Mouse (Mus musculus): ENCODE results near the gene Phldb2. TPM values are rescaled to one million over a fixed set of nuclear protein-coding genes. Genes with fewer than 3 reads are reported as not detected.
A peak's percentile ranks its signal among the peaks of the same experiment; 100 is the strongest.

Gene Phldb2
- polyA plus RNA-seq, 1 experiment: 10.6 TPM

GRCm38 (mm10) chr16:45832747-45833108 is 120.7 kb downstream of the Phldb2 start:
- TF ChIP-seq POLR2A (IDR thresholded peaks at IDR 0.05; ENCODE audit: borderline replicate concordance, extremely low read depth, insufficient read depth, insufficient read length, poor library complexity, severe bottlenecking) (no peak), CTCF (IDR thresholded peaks at IDR 0.05; ENCODE audit: borderline replicate concordance, extremely low read depth, insufficient read depth, insufficient read length) (no peak)
- DNase-seq (ENCODE audit: low read depth): no peak

GRCm38 (mm10) chr16:45832061-45832746 is 121.2 kb downstream of the Phldb2 start:
- TF ChIP-seq CTCF (IDR thresholded peaks at IDR 0.05; ENCODE audit: borderline replicate concordance, extremely low read depth, insufficient read depth, insufficient read length): peak; percentile 6; the same call in 1 of the 2 replicates
- no peak for TF ChIP-seq POLR2A (IDR thresholded peaks at IDR 0.05; ENCODE audit: borderline replicate concordance, extremely low read depth, insufficient read depth, insufficient read length, poor library complexity, severe bottlenecking)
- DNase-seq (ENCODE audit: low read depth): no peak

- no peak for DNase-seq (ENCODE audit: low read depth)
- TF ChIP-seq CTCF (IDR thresholded peaks at IDR 0.05; ENCODE audit: borderline replicate concordance, extremely low read depth, insufficient read depth, insufficient read length): no peak
- TF ChIP-seq POLR2A (IDR thresholded peaks at IDR 0.05; ENCODE audit: borderline replicate concordance, extremely low read depth, insufficient read depth, insufficient read length, poor library complexity, severe bottlenecking): no peak
Measured at GRCm38 (mm10) chr16:45831094-45831872, 122.1 kb downstream of the Phldb2 start.

- TF ChIP-seq POLR2A (IDR thresholded peaks at IDR 0.05; ENCODE audit: borderline replicate concordance, extremely low read depth, insufficient read depth, insufficient read length, poor library complexity, severe bottlenecking) (no peak), CTCF (IDR thresholded peaks at IDR 0.05; ENCODE audit: borderline replicate concordance, extremely low read depth, insufficient read depth, insufficient read length) (no peak)
- DNase-seq (ENCODE audit: low read depth): no peak
Measured at GRCm38 (mm10) chr16:45830096-45830866, 123.1 kb downstream of the Phldb2 start.

- DNase-seq (ENCODE audit: low read depth): no peak
- TF ChIP-seq POLR2A (IDR thresholded peaks at IDR 0.05; ENCODE audit: borderline replicate concordance, extremely low read depth, insufficient read depth, insufficient read length, poor library complexity, severe bottlenecking) (no peak), CTCF (IDR thresholded peaks at IDR 0.05; ENCODE audit: borderline replicate concordance, extremely low read depth, insufficient read depth, insufficient read length) (no peak)
Measured at GRCm38 (mm10) chr16:45825309-45825708, 128.1 kb downstream of the Phldb2 start.

- DNase-seq (ENCODE audit: low read depth): no peak
- TF ChIP-seq POLR2A (IDR thresholded peaks at IDR 0.05; ENCODE audit: borderline replicate concordance, extremely low read depth, insufficient read depth, insufficient read length, poor library complexity, severe bottlenecking): no peak
- TF ChIP-seq CTCF (IDR thresholded peaks at IDR 0.05; ENCODE audit: borderline replicate concordance, extremely low read depth, insufficient read depth, insufficient read length): no peak
Measured at GRCm38 (mm10) chr16:45824025-45824424, 129.4 kb downstream of the Phldb2 start.

- no peak for TF ChIP-seq POLR2A (IDR thresholded peaks at IDR 0.05; ENCODE audit: borderline replicate concordance, extremely low read depth, insufficient read depth, insufficient read length, poor library complexity, severe bottlenecking)
- TF ChIP-seq CTCF (IDR thresholded peaks at IDR 0.05; ENCODE audit: borderline replicate concordance, extremely low read depth, insufficient read depth, insufficient read length): no peak
- DNase-seq (ENCODE audit: low read depth): no peak
Measured at GRCm38 (mm10) chr16:45819911-45820310, 133.5 kb downstream of the Phldb2 start.

- no peak for DNase-seq (ENCODE audit: low read depth)
- no peak for TF ChIP-seq CTCF (IDR thresholded peaks at IDR 0.05; ENCODE audit: borderline replicate concordance, extremely low read depth, insufficient read depth, insufficient read length)
- TF ChIP-seq POLR2A (IDR thresholded peaks at IDR 0.05; ENCODE audit: borderline replicate concordance, extremely low read depth, insufficient read depth, insufficient read length, poor library complexity, severe bottlenecking): no peak
Measured at GRCm38 (mm10) chr16:45817795-45818194, 135.6 kb downstream of the Phldb2 start.

- DNase-seq (ENCODE audit: low read depth): peak; percentile 20
- TF ChIP-seq POLR2A (IDR thresholded peaks at IDR 0.05; ENCODE audit: borderline replicate concordance, extremely low read depth, insufficient read depth, insufficient read length, poor library complexity, severe bottlenecking): no peak
- no peak for TF ChIP-seq CTCF (IDR thresholded peaks at IDR 0.05; ENCODE audit: borderline replicate concordance, extremely low read depth, insufficient read depth, insufficient read length)
Measured at GRCm38 (mm10) chr16:45816670-45817069, 136.7 kb downstream of the Phldb2 start.

GRCm38 (mm10) chr16:45814611-45815010 is 138.8 kb downstream of the Phldb2 start:
- TF ChIP-seq CTCF (IDR thresholded peaks at IDR 0.05; ENCODE audit: borderline replicate concordance, extremely low read depth, insufficient read depth, insufficient read length) (no peak), POLR2A (IDR thresholded peaks at IDR 0.05; ENCODE audit: borderline replicate concordance, extremely low read depth, insufficient read depth, insufficient read length, poor library complexity, severe bottlenecking) (no peak)
- no peak for DNase-seq (ENCODE audit: low read depth)

- no peak for TF ChIP-seq CTCF (IDR thresholded peaks at IDR 0.05; ENCODE audit: borderline replicate concordance, extremely low read depth, insufficient read depth, insufficient read length)
- TF ChIP-seq POLR2A (IDR thresholded peaks at IDR 0.05; ENCODE audit: borderline replicate concordance, extremely low read depth, insufficient read depth, insufficient read length, poor library complexity, severe bottlenecking): no peak
- DNase-seq (ENCODE audit: low read depth): no peak
Measured at GRCm38 (mm10) chr16:45811788-45812187, 141.6 kb downstream of the Phldb2 start.
